Mouse (Mus musculus): ENCODE results near the gene H2-DMb2. TPM values are rescaled to one million over a fixed set of nuclear protein-coding genes. Genes with fewer than 3 reads are reported as not detected.

Gene H2-DMb2
- polyA plus RNA-seq, 1 experiment from 2014 or later, result not detected

DNA sequence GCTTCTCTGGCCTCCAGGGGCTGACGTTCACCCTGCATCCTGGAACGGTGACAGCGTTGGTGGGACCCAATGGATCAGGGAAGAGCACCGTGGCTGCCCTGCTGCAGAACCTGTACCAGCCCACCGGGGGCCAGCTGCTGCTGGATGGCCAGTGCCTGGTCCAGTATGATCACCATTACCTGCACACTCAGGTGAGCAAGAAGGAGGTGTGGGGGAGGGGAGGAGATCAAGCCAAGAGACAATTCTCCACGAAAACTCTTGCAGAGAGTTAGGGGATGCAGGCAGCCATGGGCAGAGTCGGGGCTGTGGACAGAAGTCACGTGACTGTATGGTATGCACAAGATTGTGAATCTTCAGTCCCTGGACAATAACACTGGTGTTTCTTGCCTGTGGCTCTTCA lies 50.4 kb downstream of the H2-DMb2 start:
- H3K4me3 ChIP-seq, result no peak overlapping the region
- H3K4me2 ChIP-seq (replicated peaks), result no peak overlapping the region
- no peak overlapping the region for H3K9ac ChIP-seq
- 54% methylated on average over 8 of the region's 8 CpGs for WGBS
- peaks cover 12% of the 10 kb centered on the region for H3K4me1 ChIP-seq
- H3K9me3 ChIP-seq (replicated peaks), result no peaks in the 10 kb centered on the region
- peaks cover 98% of the 10 kb centered on the region for H3K27me3 ChIP-seq
- no peak for ATAC-seq (ENCODE audit: low FRiP score)
- H3K27ac ChIP-seq, result no peak overlapping the region
- H3K36me3 ChIP-seq, result no peaks in the 10 kb centered on the region

DNA sequence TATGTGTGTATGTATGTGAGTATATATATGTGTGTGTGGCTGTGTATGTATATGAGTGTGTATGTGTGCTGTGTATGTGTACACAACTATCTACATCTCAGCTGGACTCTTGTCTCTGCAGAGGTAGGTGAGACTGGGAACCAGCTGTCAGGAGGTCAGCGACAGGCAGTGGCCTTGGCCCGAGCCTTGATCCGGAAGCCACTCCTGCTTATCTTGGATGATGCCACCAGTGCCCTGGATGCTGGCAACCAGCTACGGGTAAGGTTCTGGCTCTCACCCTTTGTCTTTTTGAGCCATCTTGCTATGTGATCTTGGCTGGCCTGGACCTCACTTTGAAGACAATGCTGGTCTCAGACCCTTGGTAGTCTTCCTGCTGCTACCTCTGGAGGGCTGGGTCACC lies 51.6 kb downstream of the H2-DMb2 start:
- no peak for ATAC-seq (ENCODE audit: low FRiP score)
- Histone ChIP-seq H3K36me3 (no peaks in the 10 kb centered on the region), H3K27me3 (peaks cover 99% of the 10 kb centered on the region), H3K9me3 (replicated peaks) (no peaks in the 10 kb centered on the region), H3K9ac (no peak overlapping the region), H3K4me2 (replicated peaks) (no peak overlapping the region), H3K4me1 (peaks cover 12% of the 10 kb centered on the region), H3K27ac (no peak overlapping the region), H3K4me3 (no peak overlapping the region)
- WGBS, result 90% methylated on average over 4 of the region's 4 CpGs

DNA sequence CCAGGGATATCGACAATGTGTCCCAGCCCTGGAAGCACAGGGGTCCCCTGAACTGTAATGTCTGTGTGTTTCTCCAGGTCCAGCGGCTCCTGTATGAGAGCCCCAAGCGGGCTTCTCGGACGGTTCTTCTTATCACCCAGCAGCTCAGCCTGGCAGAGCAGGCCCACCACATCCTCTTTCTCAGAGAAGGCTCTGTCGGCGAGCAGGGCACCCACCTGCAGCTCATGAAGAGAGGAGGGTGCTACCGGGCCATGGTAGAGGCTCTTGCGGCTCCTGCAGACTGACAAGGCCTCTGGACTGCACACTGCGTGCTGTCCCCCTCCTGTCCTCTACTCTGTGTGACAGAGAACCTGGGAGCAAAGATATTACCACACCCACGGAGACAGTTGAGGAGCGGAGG lies 53.4 kb downstream of the H2-DMb2 start:
- Histone ChIP-seq H3K4me2 (replicated peaks) (peak overlapping the region; percentile 64; the same call in 1 of the 2 replicates), H3K9ac (no peak overlapping the region), H3K4me3 (no peak overlapping the region), H3K27me3 (peaks cover 97% of the 10 kb centered on the region), H3K9me3 (replicated peaks) (no peaks in the 10 kb centered on the region), H3K27ac (no peak overlapping the region), H3K4me1 (peaks cover 12% of the 10 kb centered on the region), H3K36me3 (no peaks in the 10 kb centered on the region)
- WGBS, result 35% methylated on average over 12 of the region's 12 CpGs
- no peak for ATAC-seq (ENCODE audit: low FRiP score)

DNA sequence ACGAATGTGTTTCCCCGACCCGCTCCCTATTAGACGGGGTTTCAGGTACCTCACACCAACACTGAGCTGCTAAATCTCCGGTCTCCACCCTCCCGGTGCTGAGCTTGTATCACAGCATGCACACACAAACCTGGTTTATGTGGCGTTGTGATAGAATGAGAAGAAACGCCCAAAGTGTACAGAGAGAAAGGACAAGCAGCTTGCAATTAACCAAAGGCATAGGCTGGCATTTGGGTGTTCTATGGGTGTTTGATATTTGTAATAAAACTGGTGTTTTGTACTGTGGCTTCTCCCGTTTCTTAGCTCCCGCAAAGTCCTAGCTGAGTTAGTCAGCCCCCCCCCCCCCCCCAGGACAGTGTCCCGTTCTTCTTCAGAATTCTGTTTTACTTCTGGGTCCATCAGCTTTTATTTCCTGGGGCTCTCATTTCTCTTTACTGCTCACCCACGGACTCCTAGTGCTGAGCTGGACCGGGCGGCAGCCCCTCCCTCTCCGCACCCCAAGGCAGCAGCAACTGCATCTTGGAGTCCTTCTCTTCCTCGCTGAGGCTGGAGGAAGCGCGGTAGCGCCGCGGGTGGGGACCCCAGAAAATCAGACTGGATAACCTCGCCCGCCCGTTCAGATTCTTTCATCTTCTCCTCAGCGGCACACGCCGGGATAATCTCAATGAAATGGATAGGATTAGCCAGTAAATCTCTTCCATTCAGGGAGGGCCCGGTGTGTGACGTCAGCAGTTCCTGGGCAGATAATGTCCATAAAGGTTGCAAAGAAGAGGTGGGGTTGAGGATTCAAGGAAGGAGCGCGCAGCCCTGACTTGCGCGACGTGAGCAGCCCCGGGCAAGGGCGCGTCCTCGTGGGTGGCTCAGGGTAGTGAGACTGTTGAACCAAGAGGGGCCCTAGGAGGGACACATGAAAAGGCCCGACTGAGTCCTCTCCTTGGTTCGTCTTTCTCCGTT lies 54.1 kb downstream of the H2-DMb2 start, which contains the start of gene Psmb8:
Psmb8 (plus strand) TSS at position 781 of the 954 bp plus-strand sequence.
- no peaks in the 10 kb centered on the region for H3K9me3 ChIP-seq (replicated peaks)
- peak; percentile 84 for ATAC-seq (ENCODE audit: low FRiP score)
- 0 out of 2 replicates have a peak within 1 kb of the TSS, but pooled peaks have one; percentile 8 for H3K9ac ChIP-seq
- peak within 1 kb of the TSS; percentile 37 for H3K4me3 ChIP-seq
- H3K4me2 ChIP-seq (replicated peaks), result peak within 1 kb of the TSS; percentile 64
- H3K27ac ChIP-seq, result no peak within 1 kb of the TSS
- H3K27me3 ChIP-seq, result peaks cover 93% of the 10 kb centered on the region
- no peaks in the 10 kb centered on the region for H3K36me3 ChIP-seq
- peaks cover 12% of the 10 kb centered on the region for H3K4me1 ChIP-seq
- 5% methylated on average over 41 of the region's 41 CpGs for WGBS

DNA sequence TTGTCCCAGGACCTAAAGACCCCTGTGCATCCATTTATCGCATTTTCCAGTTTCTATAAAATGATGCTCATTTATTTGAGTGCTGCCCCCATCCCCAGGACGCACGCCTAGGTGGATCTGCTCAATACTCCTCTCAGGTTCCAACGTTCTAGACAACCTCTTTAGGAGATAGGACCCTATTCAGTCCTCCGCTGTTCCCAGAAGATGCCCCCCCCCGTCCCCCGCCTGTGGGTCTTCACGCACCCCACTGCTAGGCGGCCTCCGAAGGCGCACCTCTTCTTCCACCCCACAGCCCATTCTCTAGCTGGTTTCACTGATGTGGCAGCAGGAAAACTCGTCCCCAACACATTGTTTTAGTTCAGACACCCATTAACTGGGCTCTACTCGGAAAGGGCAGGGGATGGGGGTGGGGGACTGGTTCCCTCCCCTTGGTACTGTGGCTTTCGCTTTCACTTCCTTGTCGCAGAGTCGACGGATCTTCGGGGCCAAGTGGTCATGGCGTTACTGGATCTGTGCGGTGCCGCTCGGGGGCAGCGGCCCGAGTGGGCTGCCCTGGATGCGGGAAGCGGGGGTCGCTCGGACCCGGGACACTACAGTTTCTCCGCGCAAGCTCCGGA lies 54.9 kb downstream of the H2-DMb2 start:
- WGBS, result 2% methylated on average over 32 of the region's 32 CpGs
- Histone ChIP-seq H3K9me3 (replicated peaks) (no peaks in the 10 kb centered on the region), H3K27ac (no peak overlapping the region), H3K4me1 (peaks cover 12% of the 10 kb centered on the region), H3K27me3 (peaks cover 88% of the 10 kb centered on the region), H3K4me2 (replicated peaks) (peak overlapping the region; percentile 64), H3K9ac (0 out of 2 replicates have a peak overlapping the region, but pooled peaks have one; percentile 8), H3K36me3 (no peaks in the 10 kb centered on the region), H3K4me3 (peak overlapping the region; percentile 37)
- peak; percentile 57 for ATAC-seq (ENCODE audit: low FRiP score)

DNA sequence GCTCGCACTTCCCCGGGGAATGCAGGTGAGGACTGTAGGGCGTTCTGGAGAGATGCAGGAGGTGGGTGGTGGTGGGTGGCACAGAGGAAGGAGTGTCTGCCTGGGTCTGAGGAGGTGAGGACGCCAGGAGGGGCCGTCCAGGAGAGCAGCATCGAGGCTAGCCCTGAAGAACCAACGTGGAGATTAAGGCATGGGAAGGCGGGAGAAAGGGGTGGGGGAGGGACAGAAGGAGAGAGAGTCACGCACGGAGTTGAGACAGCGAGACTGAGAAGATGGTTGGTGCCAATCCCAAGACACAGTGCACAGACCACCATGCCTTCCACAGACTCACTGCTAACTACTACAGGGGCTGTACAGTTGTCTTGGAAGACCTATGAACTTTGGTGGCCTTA lies 55.4 kb downstream of the H2-DMb2 start:
- Histone ChIP-seq H3K4me2 (replicated peaks) (peak overlapping the region; percentile 64), H3K4me1 (peaks cover 12% of the 10 kb centered on the region), H3K9me3 (replicated peaks) (no peaks in the 10 kb centered on the region), H3K27ac (no peak overlapping the region), H3K27me3 (peaks cover 88% of the 10 kb centered on the region), H3K4me3 (peak overlapping the region; percentile 37), H3K36me3 (no peaks in the 10 kb centered on the region), H3K9ac (0 out of 2 replicates have a peak overlapping the region, but pooled peaks have one; percentile 8)
- 7% methylated on average over 11 of the region's 11 CpGs for WGBS
- ATAC-seq (ENCODE audit: low FRiP score), result no peak

DNA sequence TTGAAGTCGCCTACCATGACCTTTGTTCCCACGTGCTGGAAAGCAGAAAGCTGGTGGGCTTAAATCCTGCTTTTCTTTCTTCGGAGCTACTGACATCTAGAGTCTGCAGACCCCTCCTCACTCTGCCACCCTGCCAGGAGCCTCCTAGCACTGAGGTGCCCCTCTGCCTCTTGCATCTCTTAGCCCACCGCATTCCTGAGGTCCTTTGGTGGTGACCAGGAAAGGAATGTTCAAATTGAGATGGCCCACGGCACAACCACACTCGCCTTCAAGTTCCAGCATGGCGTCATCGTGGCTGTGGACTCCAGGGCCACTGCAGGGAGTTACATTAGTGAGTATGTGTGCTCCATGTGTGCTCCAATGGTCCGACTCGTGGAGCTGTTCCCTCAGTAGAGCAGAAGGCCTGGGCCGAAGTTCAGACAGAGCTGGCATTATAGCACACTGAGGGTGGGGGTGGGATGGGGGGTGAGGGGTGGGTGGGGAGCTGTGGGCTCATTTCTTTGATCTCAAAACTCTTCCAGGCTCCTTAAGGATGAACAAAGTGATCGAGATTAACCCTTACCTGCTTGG lies 56.0 kb downstream of the H2-DMb2 start:
- peaks cover 12% of the 10 kb centered on the region for H3K4me1 ChIP-seq
- no peaks in the 10 kb centered on the region for H3K9me3 ChIP-seq (replicated peaks)
- no peak for ATAC-seq (ENCODE audit: low FRiP score)
- H3K4me2 ChIP-seq (replicated peaks), result no peak overlapping the region
- H3K27me3 ChIP-seq, result peaks cover 87% of the 10 kb centered on the region
- H3K9ac ChIP-seq, result no peak overlapping the region
- no peaks in the 10 kb centered on the region for H3K36me3 ChIP-seq
- WGBS, result 64% methylated on average over 12 of the region's 12 CpGs
- no peak overlapping the region for H3K27ac ChIP-seq
- H3K4me3 ChIP-seq, result no peak overlapping the region

DNA sequence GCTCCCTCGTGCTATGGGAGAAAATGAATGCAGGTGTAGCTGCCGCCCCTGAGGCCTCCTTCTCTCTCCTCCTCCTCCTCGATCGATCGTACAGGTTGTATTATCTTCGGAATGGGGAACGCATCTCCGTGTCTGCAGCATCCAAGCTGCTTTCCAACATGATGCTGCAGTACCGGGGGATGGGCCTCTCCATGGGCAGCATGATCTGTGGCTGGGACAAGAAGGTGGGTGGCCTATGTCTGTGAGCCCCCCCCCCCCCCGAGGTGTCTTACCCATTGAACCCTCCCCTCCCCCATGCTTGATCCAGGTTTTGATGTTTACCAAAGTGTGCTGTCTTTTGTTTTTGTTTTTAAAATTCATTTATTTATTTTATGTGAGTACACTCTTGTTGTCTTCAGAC lies 56.9 kb downstream of the H2-DMb2 start:
- Histone ChIP-seq H3K4me3 (no peak overlapping the region), H3K9me3 (replicated peaks) (no peaks in the 10 kb centered on the region), H3K27ac (no peak overlapping the region), H3K27me3 (peaks cover 84% of the 10 kb centered on the region), H3K36me3 (no peaks in the 10 kb centered on the region), H3K4me2 (replicated peaks) (no peak overlapping the region), H3K9ac (no peak overlapping the region), H3K4me1 (peaks cover 16% of the 10 kb centered on the region)
- 86% methylated on average over 10 of the region's 10 CpGs for WGBS
- no peak for ATAC-seq (ENCODE audit: low FRiP score)

DNA sequence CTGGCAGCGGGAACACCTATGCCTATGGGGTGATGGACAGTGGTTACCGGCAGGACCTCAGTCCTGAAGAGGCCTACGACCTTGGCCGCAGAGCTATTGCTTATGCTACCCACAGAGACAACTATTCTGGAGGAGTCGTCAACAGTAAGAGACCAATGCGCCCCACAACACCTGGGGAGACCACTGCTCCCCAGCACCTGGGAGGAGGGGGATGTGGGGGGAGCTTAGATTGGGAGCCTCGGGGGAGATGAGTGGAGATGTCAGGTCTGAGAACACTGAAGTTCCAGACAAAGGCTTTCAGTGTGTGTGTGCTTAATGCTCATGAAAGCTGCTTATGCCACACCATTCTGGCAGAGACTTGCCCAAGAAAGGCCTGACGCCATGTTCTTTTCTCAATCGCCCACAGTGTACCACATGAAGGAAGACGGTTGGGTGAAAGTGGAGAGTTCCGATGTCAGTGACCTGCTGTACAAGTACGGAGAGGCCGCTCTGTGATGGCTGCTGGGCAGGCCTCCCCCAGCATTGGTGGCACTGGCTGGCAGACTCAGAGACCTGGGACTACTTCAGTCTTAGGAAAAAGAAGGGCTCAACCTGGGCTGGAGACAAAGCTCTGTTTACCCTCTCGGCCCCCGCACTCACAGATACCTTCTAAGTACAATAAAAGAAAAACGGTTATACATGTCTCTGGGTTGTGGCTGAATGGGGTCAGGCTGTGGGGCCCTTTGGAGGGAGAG lies 57.8 kb downstream of the H2-DMb2 start:
- H3K4me2 ChIP-seq (replicated peaks), result no peak overlapping the region
- no peaks in the 10 kb centered on the region for H3K36me3 ChIP-seq
- peaks cover 19% of the 10 kb centered on the region for H3K4me1 ChIP-seq
- no peak overlapping the region for H3K4me3 ChIP-seq
- H3K9me3 ChIP-seq (replicated peaks), result no peaks in the 10 kb centered on the region
- no peak for ATAC-seq (ENCODE audit: low FRiP score)
- WGBS, result 84% methylated on average over 16 of the region's 16 CpGs
- peaks cover 84% of the 10 kb centered on the region for H3K27me3 ChIP-seq
- H3K9ac ChIP-seq, result no peak overlapping the region
- H3K27ac ChIP-seq, result no peak overlapping the region
